Mouse (Mus musculus) CH12.LX (cell line): ENCODE results near the gene Bak1.

Experiments
- CTCF ChIP-seq, 2 experiments: IDR thresholded peaks in 1 of 2; conservative IDR thresholded peaks in 1 of 2; 2 replicates each; pipeline ENCODE4 v1.5.1; 2011 to 2012; ENCODE audit warnings: low read depth in 2 of 2, low read length in 2 of 2, improper control_type of control experiment in 1 of 2, inconsistent platforms in 1 of 2, mild to moderate bottlenecking in 1 of 2, moderate library complexity in 1 of 2
- EP300 ChIP-seq: IDR thresholded peaks from 2 replicates; pipeline ENCODE4 v1.6.1; 2011; ENCODE audit warnings: low read length, improper control_type of control experiment
- ETS1 ChIP-seq: conservative IDR thresholded peaks from 2 replicates; pipeline ENCODE4 v1.6.1; 2012; ENCODE audit warnings: low read depth, mild to moderate bottlenecking, inconsistent platforms, low read length, improper control_type of control experiment, moderate library complexity
- HCFC1 ChIP-seq: IDR thresholded peaks from 2 replicates; pipeline ENCODE4 v1.6.1; 2012; ENCODE audit warnings: low read depth, mild to moderate bottlenecking, inconsistent platforms, low read length, improper control_type of control experiment
- JUN ChIP-seq: IDR thresholded peaks from 2 replicates; pipeline ENCODE4 v1.6.1; 2011; ENCODE audit warnings: low read depth, mild to moderate bottlenecking, low read length, improper control_type of control experiment, moderate library complexity; ENCODE audit not compliant: insufficient read depth
- MEF2A ChIP-seq: IDR thresholded peaks from 2 replicates; pipeline ENCODE4 v1.6.1; 2014; ENCODE audit warnings: low read depth, mild to moderate bottlenecking, inconsistent platforms, low read length, improper control_type of control experiment, borderline replicate concordance
- NELFE ChIP-seq: IDR thresholded peaks from 2 replicates; pipeline ENCODE4 v1.6.1; 2011; ENCODE audit warnings: low read depth, low read length, improper control_type of control experiment
- SMC3 ChIP-seq: IDR thresholded peaks from 2 replicates; pipeline ENCODE4 v1.6.1; 2011; ENCODE audit warnings: low read depth, low read length, improper control_type of control experiment
- TCF12 ChIP-seq: IDR thresholded peaks from 2 replicates; pipeline ENCODE4 v1.6.1; 2014; ENCODE audit warnings: low read depth, mild to moderate bottlenecking, inconsistent platforms, low read length, improper control_type of control experiment
- UBTF ChIP-seq: IDR thresholded peaks from 2 replicates; pipeline ENCODE4 v1.6.1; 2012; ENCODE audit warnings: low read depth, mild to moderate bottlenecking, inconsistent platforms, low read length, improper control_type of control experiment, moderate library complexity
- ZMIZ1 ChIP-seq: IDR thresholded peaks from 2 replicates; pipeline ENCODE4 v1.6.1; 2012; ENCODE audit warnings: low read depth, mild to moderate bottlenecking, inconsistent platforms, low read length, improper control_type of control experiment
- ZNF384 ChIP-seq: IDR thresholded peaks from 2 replicates; pipeline ENCODE4 v1.6.1; 2012; ENCODE audit warnings: low read depth, low read length, improper control_type of control experiment, inconsistent platforms

- TF ChIP-seq MEF2A, result no peak
- no peak for TF ChIP-seq CTCF (conservative IDR thresholded peaks at IDR 0.05 in 1 of 2, IDR thresholded peaks at IDR 0.05 in 1 of 2; ENCODE audit: low read depth in 2 of 2, low read length in 2 of 2)
- TF ChIP-seq EP300, result no peak
- TF ChIP-seq UBTF, result no peak
- no peak for TF ChIP-seq HCFC1
- no peak for TF ChIP-seq ZMIZ1
- no peak for TF ChIP-seq ZNF384
- no peak for TF ChIP-seq ETS1
- 0 out of 2 replicates have a peak, but pooled peaks have one; percentile 13 for TF ChIP-seq TCF12
- no peak for TF ChIP-seq JUN
- 0 out of 2 replicates have a peak, but pooled peaks have one; percentile 25 for TF ChIP-seq NELFE
- no peak for TF ChIP-seq SMC3
Measured at GRCm38 (mm10) chr17:27051514-27051913, 22.7 kb upstream of the Bak1 start.
